Mouse (Mus musculus): ENCODE measurements around the gene Git1.

- no peak for TF ChIP-seq CTCF (IDR thresholded peaks at IDR 0.05; ENCODE audit: low read depth)
- no peak for TF ChIP-seq EP300 (IDR thresholded peaks at IDR 0.05; ENCODE audit: low read depth)
These were observed 22.5 kb downstream of the Git1 start, which contains the start of gene Trp53i13 for GRCm38 (mm10) chr11:77515637-77516552.

Measured in liver, postnatal 0 days (tissue).